Mouse (Mus musculus): ENCODE measurements at regions not wholly inside any gene's neighbourhood (a gene's known extent, or its start where the extent isn't known, plus 50 kb on each side); places are given as distances from the start of the nearest gene placed in this dataset.

GRCm38 (mm10) chr19:36681056-36681455 is 55.4 kb downstream of the Ppp1r3c start:
- no peak for ATAC-seq (ENCODE audit: insufficient number of reproducible peaks, insufficient read depth, low FRiP score, low TSS enrichment, low read depth)
- 57% methylated on average over 4 of the region's 4 CpGs for whole genome bisulfite sequencing

GRCm38 (mm10) chr19:36680322-36680721 is 56.1 kb downstream of the Ppp1r3c start:
- Histone ChIP-seq H3K9ac (no peak overlapping the region), H3K27ac (no peak overlapping the region), H3K4me2 (no peak overlapping the region), H3K36me3 (no peaks in the 10 kb centered on the region), H3K9me3 (no peaks in the 10 kb centered on the region), H3K4me3 (no peak overlapping the region), H3K27me3 (no peaks in the 10 kb centered on the region), H3K4me1 (peaks cover 22% of the 10 kb centered on the region)
- 66% methylated on average over 2 of the region's 2 CpGs for WGBS
- no peak for ATAC-seq (ENCODE audit: insufficient number of reproducible peaks, insufficient read depth, low FRiP score, low TSS enrichment, low read depth)

More at GRCm38 (mm10) chr19:36681056-36681455, 55.4 kb downstream of the Ppp1r3c start:
- Histone ChIP-seq H3K27ac (no peak overlapping the region; the same call in 1 of the 2 replicates), H3K4me3 (no peak overlapping the region), H3K4me1 (peaks cover 22% of the 10 kb centered on the region), H3K4me2 (no peak overlapping the region), H3K27me3 (no peaks in the 10 kb centered on the region), H3K36me3 (no peaks in the 10 kb centered on the region), H3K9me3 (no peaks in the 10 kb centered on the region), H3K9ac (no peak overlapping the region)

DNA sequence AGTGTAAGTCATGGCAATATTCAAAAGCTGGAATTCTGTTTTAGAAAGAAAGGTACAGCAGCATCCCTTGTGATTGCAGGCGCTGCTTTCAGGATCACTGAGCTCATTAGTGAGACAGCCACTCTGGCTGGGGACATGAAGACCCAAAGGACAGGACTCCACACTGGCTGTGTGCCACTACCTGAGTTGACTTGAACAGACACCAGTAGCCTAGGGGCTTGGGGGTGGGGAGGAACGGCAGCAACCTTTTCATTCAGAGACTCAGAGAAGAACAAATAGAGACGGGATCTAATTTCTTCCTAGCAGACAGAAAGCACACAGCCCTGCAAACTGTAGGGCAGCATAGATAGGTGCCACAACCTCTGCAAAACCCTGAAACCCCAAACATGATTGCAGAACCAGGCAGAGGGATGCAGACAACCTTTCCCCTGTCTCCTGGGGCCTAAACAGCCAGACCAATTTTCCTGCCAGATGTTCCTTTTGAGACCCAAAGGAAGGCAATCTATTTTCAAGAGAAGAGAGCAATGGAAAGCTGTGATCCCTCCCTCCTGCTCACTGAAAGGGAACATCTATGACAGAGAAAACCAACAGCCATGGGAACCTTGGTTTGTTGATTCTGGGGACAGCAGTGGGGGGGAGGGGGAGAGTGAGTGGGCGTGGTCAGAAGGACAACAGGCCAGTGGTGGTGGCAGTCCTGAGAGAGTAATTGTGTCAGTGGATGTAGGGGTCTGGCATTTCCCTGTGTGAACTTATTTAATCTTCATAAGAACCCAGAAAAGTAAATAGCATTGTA is 57.2 kb downstream of the Ppp1r3c start:
- Histone ChIP-seq H3K27me3 (no peaks in the 10 kb centered on the region), H3K9me3 (no peaks in the 10 kb centered on the region), H3K27ac (peak overlapping the region; percentile 9), H3K36me3 (no peaks in the 10 kb centered on the region), H3K4me1 (peaks cover 22% of the 10 kb centered on the region), H3K9ac (no peak overlapping the region), H3K4me3 (no peak overlapping the region), H3K4me2 (no peak overlapping the region)
- 22% methylated on average over 4 of the region's 4 CpGs for WGBS
- no peak for ATAC-seq (ENCODE audit: insufficient number of reproducible peaks, insufficient read depth, low FRiP score, low TSS enrichment, low read depth)

- H3K9me3 ChIP-seq, result no peaks in the 10 kb centered on the region
- H3K4me3 ChIP-seq, result no peak overlapping the region
- H3K27me3 ChIP-seq, result no peaks in the 10 kb centered on the region
- 63% methylated on average over 7 of the region's 7 CpGs for WGBS
- no peaks in the 10 kb centered on the region for H3K36me3 ChIP-seq
- H3K27ac ChIP-seq, result no peak overlapping the region
- peaks cover 22% of the 10 kb centered on the region for H3K4me1 ChIP-seq
- H3K9ac ChIP-seq, result no peak overlapping the region
- no peak overlapping the region for H3K4me2 ChIP-seq
- no peak for ATAC-seq (ENCODE audit: insufficient number of reproducible peaks, insufficient read depth, low FRiP score, low TSS enrichment, low read depth)
These were observed 57.9 kb downstream of the Ppp1r3c start for GRCm38 (mm10) chr19:36678382-36679027.

DNA sequence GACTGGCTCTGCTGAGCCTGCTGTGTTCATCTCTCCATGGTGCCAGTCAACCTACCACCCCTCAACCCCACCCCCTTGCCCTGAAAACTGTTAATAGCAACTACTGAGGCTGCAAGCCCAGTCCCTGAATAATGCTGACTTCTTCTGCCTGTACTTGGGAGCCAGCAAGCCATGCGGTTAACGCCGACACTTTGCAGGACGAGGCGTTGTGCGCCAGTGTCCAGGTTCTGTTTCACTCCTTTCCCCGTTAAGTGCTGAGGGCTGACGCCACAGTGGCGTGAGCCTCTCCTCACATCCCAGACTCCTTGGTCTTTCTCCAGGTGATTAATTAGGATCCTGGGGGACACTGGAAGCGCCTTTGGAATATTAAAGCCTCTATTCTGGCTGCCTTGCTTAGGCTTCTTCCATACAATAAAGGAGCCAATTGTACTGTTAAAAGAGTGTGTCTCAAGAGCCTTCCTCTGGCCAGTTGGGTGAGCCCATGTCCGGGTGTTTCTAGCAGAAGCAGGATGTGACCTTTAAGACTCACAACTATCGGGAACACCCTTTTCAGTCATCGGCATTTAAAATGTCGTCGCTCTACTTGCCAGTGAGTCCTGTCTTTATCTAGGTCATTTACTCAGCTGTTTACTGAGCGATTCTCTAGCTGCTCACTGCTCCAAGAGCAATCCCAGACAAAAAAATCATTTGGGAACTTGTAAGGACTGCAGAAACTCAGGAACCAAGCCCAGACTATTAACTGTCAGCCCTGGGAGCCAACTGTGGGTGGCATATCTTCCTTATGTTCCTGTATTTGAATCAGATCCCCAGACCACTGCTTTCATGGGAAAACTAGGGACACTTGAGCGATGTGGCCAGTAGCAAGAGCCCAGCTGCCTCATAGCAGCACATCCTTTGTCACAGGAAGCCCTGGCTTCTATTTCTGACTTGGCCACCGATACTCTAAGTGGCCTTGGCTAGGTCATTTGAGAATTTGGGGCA is 59.1 kb downstream of the Ppp1r3c start:
- Histone ChIP-seq H3K27ac (no peak overlapping the region), H3K36me3 (no peaks in the 10 kb centered on the region), H3K4me1 (peaks cover 22% of the 10 kb centered on the region), H3K4me3 (no peak overlapping the region), H3K4me2 (no peak overlapping the region), H3K9me3 (no peaks in the 10 kb centered on the region), H3K27me3 (no peaks in the 10 kb centered on the region), H3K9ac (no peak overlapping the region)
- no peak for ATAC-seq (ENCODE audit: insufficient number of reproducible peaks, insufficient read depth, low FRiP score, low TSS enrichment, low read depth)
- whole genome bisulfite sequencing, result 82% methylated on average over 18 of the region's 18 CpGs

GRCm38 (mm10) chr19:36674946-36675345 is 61.5 kb downstream of the Ppp1r3c start:
- Histone ChIP-seq H3K4me3 (no peak overlapping the region), H3K36me3 (no peaks in the 10 kb centered on the region), H3K4me1 (peaks cover 18% of the 10 kb centered on the region), H3K27ac (no peak overlapping the region), H3K9ac (no peak overlapping the region), H3K27me3 (no peaks in the 10 kb centered on the region), H3K4me2 (no peak overlapping the region), H3K9me3 (no peaks in the 10 kb centered on the region)
- WGBS, result 61% methylated on average over 4 of the region's 4 CpGs
- no peak for ATAC-seq (ENCODE audit: insufficient number of reproducible peaks, insufficient read depth, low FRiP score, low TSS enrichment, low read depth)

DNA sequence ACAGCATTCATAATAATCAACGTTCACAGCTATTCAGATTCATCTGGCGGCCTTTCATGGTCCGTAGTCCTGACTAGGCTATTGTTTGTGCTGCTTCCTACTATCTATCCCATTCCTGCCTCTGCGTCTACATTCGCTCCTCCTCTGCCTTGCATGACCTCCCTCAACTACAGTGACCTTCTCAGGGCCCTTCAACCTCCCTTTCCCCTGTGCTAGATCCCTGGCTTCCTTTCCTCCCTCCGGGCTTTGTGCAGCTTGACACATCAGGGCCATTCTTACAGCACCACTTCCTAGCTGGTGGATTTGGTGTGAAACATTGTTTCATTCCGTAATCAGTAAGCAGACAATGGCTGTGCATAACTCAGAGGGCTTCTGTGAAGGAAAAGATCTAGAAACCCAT is 65.6 kb downstream of the Ppp1r3c start:
- no peak overlapping the region for H3K27ac ChIP-seq
- H3K9ac ChIP-seq, result no peak overlapping the region
- no peak for ATAC-seq (ENCODE audit: insufficient number of reproducible peaks, insufficient read depth, low FRiP score, low TSS enrichment, low read depth)
- no peak overlapping the region for H3K4me2 ChIP-seq
- 62% methylated on average over 7 of the region's 7 CpGs for WGBS
- no peaks in the 10 kb centered on the region for H3K36me3 ChIP-seq
- H3K27me3 ChIP-seq, result no peaks in the 10 kb centered on the region
- H3K4me1 ChIP-seq, result peaks cover 23% of the 10 kb centered on the region
- H3K4me3 ChIP-seq, result no peak overlapping the region
- no peaks in the 10 kb centered on the region for H3K9me3 ChIP-seq

Data from embryonic facial prominence, embryonic 13.5 days (tissue).